Mouse (Mus musculus) heart, embryonic 16.5 days (tissue): ENCODE measurements around the gene Uckl1. TPM values are rescaled to one million over a fixed set of nuclear protein-coding genes. Genes with fewer than 3 reads are reported as not detected.

Experiments used
- ATAC-seq: fragments of 200-750 bp; cut with Nextera tagmentation; replicated peaks from 2 replicates; pipeline ENCODE4 v1.8.0; 2017; ENCODE audit warnings: moderate number of reproducible peaks; ENCODE audit not compliant: insufficient read depth, low FRiP score; ENCODE audit errors: extremely low read depth
- H3K27ac ChIP-seq: fragments of 300-500 bp; sonication (generic); 2 replicates; pipeline ENCODE4 v1.5.1; 2014; ENCODE audit warnings: mild to moderate bottlenecking, low read length, control low read depth, moderate library complexity
- H3K27me3 ChIP-seq: fragments of 300-500 bp; sonication (generic); 2 replicates; pipeline ENCODE4 v1.6.1; 2014; ENCODE audit warnings: low read length, mixed read lengths; ENCODE audit not compliant: control insufficient read depth, insufficient read depth
- H3K36me3 ChIP-seq: fragments of 300-500 bp; sonication (generic); 2 replicates; pipeline ENCODE4 v1.6.1; 2014; ENCODE audit not compliant: control insufficient read depth, insufficient read depth
- H3K4me1 ChIP-seq: fragments of 300-500 bp; sonication (generic); 2 replicates; pipeline ENCODE4 v1.6.1; 2014; ENCODE audit warnings: low read length, mixed read lengths; ENCODE audit not compliant: control insufficient read depth, insufficient read depth
- H3K4me2 ChIP-seq: fragments of 300-500 bp; sonication (generic); 2 replicates; pipeline ENCODE4 v1.6.1; 2014; ENCODE audit warnings: low read depth, mild to moderate bottlenecking, control low read depth, low read length
- H3K4me3 ChIP-seq: fragments of 300-500 bp; sonication (generic); 2 replicates; pipeline ENCODE4 v1.5.1; 2014; ENCODE audit warnings: mild to moderate bottlenecking, control low read depth, low read length
- H3K9ac ChIP-seq: fragments of 300-500 bp; sonication (generic); 2 replicates; pipeline ENCODE4 v1.6.1; 2014; ENCODE audit warnings: low read length, control low read depth
- H3K9me3 ChIP-seq: fragments of 300-500 bp; sonication (generic); replicated peaks from 2 replicates; pipeline ENCODE4 v1.6.1; 2016; ENCODE audit warnings: low read length; ENCODE audit not compliant: control insufficient read depth
- WGBS: fragments of 180-500 bp; shearing (Covaris S2); extraction: QIAGEN DNeasy Blood & Tissue Kit; methylation state at CpG from one replicate; pipeline ENCODE4 v1.1.7; 2014; 5-methylcytosine and 5-hydroxymethylcytosine counted together
- polyA plus RNA-seq: library from polyadenylated mRNA; unstranded; fragments of >200 nt; fragmentation: Nextera tagmentation; extraction: Ambion mirVana; gene quantifications from 2 replicates; pipeline ENCODE4 v1.2.1, GENCODE M21; 2015

Uckl1 gene
- polyA plus RNA-seq, 1 experiment from 2014 or later: 85.8 TPM

DNA sequence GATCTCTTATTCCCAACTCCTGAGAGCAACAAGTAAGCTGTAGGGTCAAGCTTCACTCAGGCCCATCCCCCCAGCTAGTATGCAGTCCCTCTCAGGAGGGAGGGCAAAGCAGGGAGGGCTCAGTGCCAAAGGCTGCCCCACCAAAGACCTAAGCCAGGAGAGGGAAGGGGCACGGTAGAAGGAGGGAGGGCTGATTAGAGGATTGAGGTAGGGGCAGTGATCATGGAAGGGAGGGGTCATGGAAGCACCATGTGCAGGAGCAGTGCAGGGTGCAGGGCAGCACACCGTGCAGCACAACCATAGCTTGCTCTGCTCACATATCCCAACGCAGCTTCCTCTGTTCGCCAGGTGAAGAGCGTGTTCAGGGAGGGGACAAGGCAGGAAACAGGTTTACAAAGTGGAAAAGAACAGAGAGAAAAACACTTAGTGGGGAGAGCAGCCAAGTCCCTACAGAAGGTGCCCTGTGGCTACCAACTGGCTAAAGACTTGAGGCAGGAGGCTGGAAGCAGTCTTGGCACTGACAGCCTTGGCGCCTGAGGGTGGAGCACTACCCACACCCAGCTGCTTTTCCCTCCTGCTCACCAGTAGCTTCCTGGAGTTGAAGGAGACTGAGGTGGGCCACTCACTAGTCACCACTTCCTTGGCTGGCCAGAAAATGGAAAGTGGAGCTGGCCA is 13.6 kb downstream of the Uckl1 start:
- no peak overlapping the region for H3K27ac ChIP-seq
- no peaks in the 10 kb centered on the region for H3K27me3 ChIP-seq
- 60% methylated on average over 6 of the region's 6 CpGs for WGBS
- H3K4me3 ChIP-seq: no peak overlapping the region
- no peaks in the 10 kb centered on the region for H3K9me3 ChIP-seq
- H3K4me2 ChIP-seq: no peak overlapping the region
- H3K9ac ChIP-seq: no peak overlapping the region
- H3K4me1 ChIP-seq: no peaks in the 10 kb centered on the region
- ATAC-seq: no peak
- peaks cover 4% of the 10 kb centered on the region; the same call in 1 of the 2 replicates for H3K36me3 ChIP-seq

DNA sequence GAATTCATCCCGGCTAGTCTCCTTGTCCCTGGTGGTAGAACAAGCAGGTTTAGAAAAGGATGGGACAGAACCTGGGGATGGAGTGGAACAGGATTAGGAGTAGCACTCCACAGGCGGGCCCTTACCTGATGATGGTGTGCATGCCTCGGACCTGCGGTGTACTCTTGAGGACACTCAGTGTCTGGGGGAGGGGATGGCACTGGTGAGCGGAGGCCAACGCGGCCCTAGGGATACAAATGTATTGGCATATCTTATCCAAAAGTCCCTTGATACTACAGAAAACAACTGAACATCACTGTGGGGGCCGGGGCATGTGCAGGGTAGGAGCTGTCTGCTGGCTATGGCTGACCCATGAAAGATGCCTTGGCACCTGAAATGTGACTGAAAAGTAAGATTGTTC is 14.3 kb downstream of the Uckl1 start:
- no peak overlapping the region for H3K27ac ChIP-seq
- no peaks in the 10 kb centered on the region for H3K4me1 ChIP-seq
- no peak overlapping the region for H3K4me2 ChIP-seq
- ATAC-seq: no peak
- peaks cover 4% of the 10 kb centered on the region; the same call in 1 of the 2 replicates for H3K36me3 ChIP-seq
- no peak overlapping the region for H3K9ac ChIP-seq
- H3K9me3 ChIP-seq: 0 out of 2 replicates have a peak, but pooled peaks cover 3% of the 10 kb centered on the region
- H3K27me3 ChIP-seq: no peaks in the 10 kb centered on the region
- H3K4me3 ChIP-seq: no peak overlapping the region
- WGBS: 72% methylated on average over 8 of the region's 8 CpGs

DNA sequence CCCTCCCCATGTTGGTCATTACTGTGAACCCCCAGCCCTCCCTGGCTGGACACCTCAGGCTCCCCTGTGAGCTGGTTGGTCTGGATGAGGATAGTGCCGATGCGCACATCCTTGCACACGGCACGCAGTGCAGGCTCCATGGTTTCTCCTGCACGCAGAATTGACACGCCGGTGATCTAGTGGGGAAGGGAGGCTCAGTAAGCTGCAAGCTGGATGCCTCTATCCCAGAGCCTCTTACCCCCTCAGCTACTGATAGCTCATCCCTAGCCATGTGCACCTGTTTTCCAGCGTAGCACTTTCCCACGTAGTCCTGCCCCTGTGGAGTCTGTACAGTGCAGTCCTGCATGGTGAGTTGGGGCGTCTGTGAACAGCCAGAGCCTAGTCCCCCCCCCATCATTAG is 14.8 kb downstream of the Uckl1 start:
- Histone ChIP-seq H3K9me3 (0 out of 2 replicates have a peak, but pooled peaks cover 3% of the 10 kb centered on the region), H3K4me2 (no peak overlapping the region), H3K4me1 (no peaks in the 10 kb centered on the region), H3K4me3 (no peak overlapping the region), H3K9ac (no peak overlapping the region), H3K36me3 (peaks cover 4% of the 10 kb centered on the region; the same call in 1 of the 2 replicates), H3K27ac (no peak overlapping the region), H3K27me3 (no peaks in the 10 kb centered on the region)
- no peak for ATAC-seq
- 94% methylated on average over 10 of the region's 10 CpGs for WGBS

DNA sequence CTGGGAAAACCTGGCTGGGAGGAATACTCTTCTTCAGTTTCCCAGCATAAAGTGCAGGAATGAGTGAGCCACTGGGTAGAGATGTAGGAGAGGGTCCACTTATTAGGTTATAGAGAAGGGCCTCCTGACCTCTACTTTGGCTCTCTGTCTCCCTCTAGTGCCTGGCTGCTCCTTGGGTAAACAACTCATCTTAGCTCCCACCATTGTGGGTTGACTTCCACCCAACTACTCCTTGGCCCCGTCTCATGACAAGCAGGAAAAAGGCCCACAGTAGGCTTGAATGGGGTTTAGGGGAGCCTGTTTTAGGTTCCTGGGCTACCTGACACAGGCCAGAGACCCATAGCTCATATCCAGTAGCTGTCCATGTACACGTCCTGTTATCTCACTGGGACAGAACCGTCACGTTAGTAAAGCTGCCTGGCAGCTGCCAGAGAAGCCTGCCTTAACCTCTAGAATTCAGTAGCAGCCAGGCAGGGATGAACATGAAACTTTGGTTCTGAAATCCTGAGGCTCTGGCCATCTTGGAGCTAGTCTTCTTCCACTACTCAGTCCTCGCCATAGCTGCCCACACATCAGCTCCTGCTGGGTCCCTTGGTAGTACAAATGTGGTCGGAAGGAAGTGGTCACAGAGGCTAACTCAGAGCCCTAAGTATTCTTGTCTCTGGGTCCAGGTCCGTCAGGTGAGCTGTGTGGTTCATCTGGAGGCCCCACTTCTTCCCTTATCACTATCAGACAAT is 16.3 kb downstream of the Uckl1 start:
- no peak; the same call in 1 of the 2 replicates for ATAC-seq
- 63% methylated on average over 7 of the region's 7 CpGs for WGBS
- H3K4me2 ChIP-seq: no peak overlapping the region
- H3K27ac ChIP-seq: no peak overlapping the region
- H3K36me3 ChIP-seq: no peaks in the 10 kb centered on the region; the same call in 1 of the 2 replicates
- H3K27me3 ChIP-seq: no peaks in the 10 kb centered on the region
- no peak overlapping the region for H3K9ac ChIP-seq
- no peaks in the 10 kb centered on the region for H3K4me1 ChIP-seq
- H3K4me3 ChIP-seq: no peak overlapping the region
- 0 out of 2 replicates have a peak, but pooled peaks cover 3% of the 10 kb centered on the region for H3K9me3 ChIP-seq

DNA sequence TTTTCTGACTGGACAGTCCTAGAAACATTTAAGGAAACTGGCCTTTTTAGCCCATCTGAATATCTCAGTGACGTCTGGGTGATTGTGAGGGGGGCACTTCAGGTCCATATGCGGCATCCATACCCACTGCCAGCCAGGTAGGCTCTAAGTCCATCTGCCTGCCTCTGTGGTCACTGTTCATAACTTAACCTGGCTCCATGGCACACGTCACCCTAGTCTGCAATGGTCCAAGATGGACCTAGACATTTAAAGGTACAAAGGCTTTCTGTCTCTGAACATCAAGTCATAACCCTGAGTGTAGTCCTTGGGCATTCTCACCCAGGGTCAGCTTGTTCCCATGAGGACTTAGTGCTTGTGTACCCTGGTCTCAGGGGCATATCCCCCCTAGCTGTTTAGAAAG is 17.4 kb downstream of the Uckl1 start:
- no peaks in the 10 kb centered on the region for H3K27me3 ChIP-seq
- 0 out of 2 replicates have a peak, but pooled peaks cover 3% of the 10 kb centered on the region for H3K9me3 ChIP-seq
- H3K9ac ChIP-seq: no peak overlapping the region
- no peak for ATAC-seq
- H3K36me3 ChIP-seq: no peaks in the 10 kb centered on the region; the same call in 1 of the 2 replicates
- no peaks in the 10 kb centered on the region for H3K4me1 ChIP-seq
- no peak overlapping the region for H3K4me2 ChIP-seq
- no peak overlapping the region for H3K27ac ChIP-seq
- 88% methylated on average over 3 of the region's 3 CpGs for WGBS
- no peak overlapping the region for H3K4me3 ChIP-seq

DNA sequence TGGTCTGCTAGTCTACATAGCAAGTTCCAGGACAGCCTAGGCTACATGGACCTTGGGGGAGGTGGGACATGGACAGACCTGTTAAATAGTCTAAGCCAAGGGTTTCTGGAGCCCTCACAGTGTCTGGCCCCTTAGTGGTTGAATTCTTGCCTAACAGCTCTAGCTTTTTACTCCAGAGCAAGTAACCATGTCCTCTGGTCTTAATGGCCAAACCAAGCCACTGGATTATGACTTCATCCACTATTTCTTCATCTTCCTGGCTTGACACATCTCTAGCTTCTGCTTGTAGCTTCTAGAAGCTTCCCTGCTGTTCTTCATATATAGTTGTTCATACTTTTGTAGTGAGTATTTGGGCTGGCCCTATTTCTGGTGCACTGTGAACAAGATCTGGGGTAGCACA is 30.9 kb downstream of the Uckl1 start:
- H3K4me3 ChIP-seq: no peak overlapping the region
- no peak for ATAC-seq
- no peaks in the 10 kb centered on the region for H3K27me3 ChIP-seq
- peaks cover 40% of the 10 kb centered on the region for H3K36me3 ChIP-seq
- H3K27ac ChIP-seq: no peak overlapping the region
- H3K4me2 ChIP-seq: no peak overlapping the region
- H3K9ac ChIP-seq: no peak overlapping the region
- H3K4me1 ChIP-seq: no peaks in the 10 kb centered on the region
- no peaks in the 10 kb centered on the region for H3K9me3 ChIP-seq

DNA sequence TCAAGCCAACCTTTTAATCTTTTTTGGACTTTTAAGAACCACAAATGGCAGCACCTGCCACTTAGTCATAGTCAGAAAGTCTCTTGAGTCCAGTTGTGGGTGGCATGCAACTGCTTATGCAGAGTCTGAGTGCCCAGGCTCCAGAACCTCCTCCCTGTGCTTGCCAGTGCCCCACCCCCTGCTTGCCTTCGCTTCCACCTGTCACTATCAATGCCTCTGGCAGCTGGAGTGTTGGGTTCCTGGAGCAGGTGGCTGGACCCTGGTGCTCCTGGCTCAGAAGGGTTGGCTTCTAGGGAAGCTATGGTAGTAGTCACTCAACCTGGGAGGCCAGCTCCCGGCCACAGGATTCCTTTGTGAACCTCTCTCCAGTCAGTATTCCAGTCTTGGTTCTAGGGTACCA is 34.5 kb downstream of the Uckl1 start:
- Histone ChIP-seq H3K4me2 (no peak overlapping the region), H3K27me3 (no peaks in the 10 kb centered on the region), H3K9ac (no peak overlapping the region), H3K27ac (no peak overlapping the region), H3K4me1 (no peaks in the 10 kb centered on the region), H3K36me3 (peaks cover 56% of the 10 kb centered on the region), H3K4me3 (no peak overlapping the region), H3K9me3 (no peaks in the 10 kb centered on the region)
- no peak for ATAC-seq
- WGBS: 92% methylated on average over 2 of the region's 2 CpGs

DNA sequence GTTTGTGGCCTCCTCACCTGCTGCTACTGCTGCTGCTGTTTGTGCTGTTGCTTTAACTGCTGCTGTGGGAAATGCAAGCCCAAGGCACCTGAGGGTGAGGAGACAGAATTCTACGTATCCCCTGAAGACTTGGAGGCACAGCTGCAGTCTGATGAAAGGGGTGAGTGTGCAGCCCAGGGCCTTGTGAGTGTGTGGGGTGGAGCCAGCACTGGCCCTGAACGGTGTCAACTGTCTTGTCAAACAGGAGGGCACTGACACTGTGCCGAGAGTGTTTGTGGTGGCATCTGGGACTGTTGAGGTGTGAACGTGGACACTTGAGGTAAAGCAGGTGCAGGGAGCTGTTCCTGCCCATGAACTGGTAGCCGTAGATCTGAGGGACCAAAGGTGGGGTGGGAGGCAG is 36.0 kb downstream of the Uckl1 start:
- H3K4me2 ChIP-seq: no peak overlapping the region
- no peak overlapping the region for H3K4me3 ChIP-seq
- H3K9ac ChIP-seq: no peak overlapping the region
- WGBS: 66% methylated on average over 5 of the region's 5 CpGs
- H3K4me1 ChIP-seq: no peaks in the 10 kb centered on the region
- no peaks in the 10 kb centered on the region for H3K9me3 ChIP-seq
- H3K27ac ChIP-seq: no peak overlapping the region
- ATAC-seq: no peak
- H3K27me3 ChIP-seq: no peaks in the 10 kb centered on the region
- H3K36me3 ChIP-seq: peaks cover 54% of the 10 kb centered on the region

DNA sequence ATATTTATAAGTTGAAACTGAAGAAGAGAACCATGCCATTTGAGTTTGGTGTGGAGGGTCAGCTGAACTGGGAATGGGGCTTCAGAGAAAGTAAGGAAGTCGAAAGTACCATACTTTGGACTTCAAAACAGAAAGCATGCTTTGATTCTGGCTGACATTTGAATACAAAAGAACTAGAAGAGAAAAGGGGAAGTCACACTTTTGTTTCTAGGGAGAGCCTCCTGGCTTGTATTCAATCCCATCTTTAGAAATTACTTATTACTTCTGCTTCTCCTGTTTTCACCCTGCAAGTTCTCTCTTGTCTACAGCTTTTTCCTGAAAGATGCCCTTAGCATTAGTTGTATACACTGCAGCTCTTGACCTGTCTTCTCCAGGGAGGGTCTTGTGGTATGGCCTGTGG is 36.5 kb downstream of the Uckl1 start:
- Histone ChIP-seq H3K9ac (no peak overlapping the region), H3K27me3 (no peaks in the 10 kb centered on the region), H3K4me3 (no peak overlapping the region), H3K36me3 (peaks cover 52% of the 10 kb centered on the region), H3K4me1 (no peaks in the 10 kb centered on the region), H3K27ac (no peak overlapping the region), H3K4me2 (no peak overlapping the region), H3K9me3 (no peaks in the 10 kb centered on the region)
- no peak for ATAC-seq
- WGBS: 68% methylated on average over 1 of the region's 1 CpGs
